Mouse (Mus musculus) ES-Bruce4 (cell line): ENCODE data around the gene Ankrd52. TPM values are rescaled to one million over a fixed set of nuclear protein-coding genes. Genes with fewer than 3 reads are reported as not detected.

Source experiments
- H3K27ac ChIP-seq: 2 replicates; pipeline ENCODE4 v1.5.1; 2012; ENCODE audit warnings: low read length, inconsistent platforms; ENCODE audit not compliant: insufficient read depth
- H3K27me3 ChIP-seq: 2 replicates; pipeline ENCODE4 v1.6.1; 2012; ENCODE audit warnings: mild to moderate bottlenecking, low read length, inconsistent platforms; ENCODE audit not compliant: control insufficient read depth, poor library complexity, insufficient read depth, severe bottlenecking
- H3K36me3 ChIP-seq: 2 replicates; pipeline ENCODE4 v1.6.1; 2012; ENCODE audit warnings: inconsistent platforms, mild to moderate bottlenecking, low read length, moderate library complexity; ENCODE audit not compliant: control insufficient read depth, poor library complexity, insufficient read depth, severe bottlenecking
- H3K4me1 ChIP-seq: one replicate; pipeline ENCODE4 v1.8.1; 2011; ENCODE audit warnings: low read length; ENCODE audit not compliant: control insufficient read depth, insufficient read depth
- H3K4me3 ChIP-seq: 2 replicates; pipeline ENCODE4 v1.5.1; 2011; ENCODE audit warnings: low read depth, mild to moderate bottlenecking, low read length
- H3K9ac ChIP-seq: 2 replicates; pipeline ENCODE4 v1.6.1; 2012; ENCODE audit warnings: low read depth, mild to moderate bottlenecking, inconsistent platforms; ENCODE audit not compliant: poor library complexity, severe bottlenecking
- H3K9me3 ChIP-seq: replicated peaks from 2 replicates; pipeline ENCODE4 v1.6.1; 2012; ENCODE audit warnings: mild to moderate bottlenecking, low read length, inconsistent platforms; ENCODE audit not compliant: control insufficient read depth, poor library complexity, insufficient read depth, severe bottlenecking
- CTCF ChIP-seq: IDR thresholded peaks from one replicate; pipeline ENCODE4 v1.8.1; 2011; ENCODE audit warnings: low read depth, low read length
- EP300 ChIP-seq: IDR thresholded peaks from 2 replicates; pipeline ENCODE4 v1.6.1; 2011; ENCODE audit warnings: low read depth, low read length; ENCODE audit not compliant: insufficient read depth
- POLR2A ChIP-seq: IDR thresholded peaks from one replicate; pipeline ENCODE4 v1.8.1; 2011; ENCODE audit warnings: low read length; ENCODE audit not compliant: insufficient read depth
- polyA plus RNA-seq: library from polyadenylated mRNA; stranded (reverse); fragments of >200 nt; gene quantifications from 2 replicates; pipeline ENCODE4 v1.2.4, GENCODE M21; 2011; ENCODE audit warnings: low read depth; ENCODE audit not compliant: missing spikeins, insufficient read depth, insufficient read length

The Ankrd52 gene
- polyA plus RNA-seq, 1 experiment, result 29.0 TPM

DNA sequence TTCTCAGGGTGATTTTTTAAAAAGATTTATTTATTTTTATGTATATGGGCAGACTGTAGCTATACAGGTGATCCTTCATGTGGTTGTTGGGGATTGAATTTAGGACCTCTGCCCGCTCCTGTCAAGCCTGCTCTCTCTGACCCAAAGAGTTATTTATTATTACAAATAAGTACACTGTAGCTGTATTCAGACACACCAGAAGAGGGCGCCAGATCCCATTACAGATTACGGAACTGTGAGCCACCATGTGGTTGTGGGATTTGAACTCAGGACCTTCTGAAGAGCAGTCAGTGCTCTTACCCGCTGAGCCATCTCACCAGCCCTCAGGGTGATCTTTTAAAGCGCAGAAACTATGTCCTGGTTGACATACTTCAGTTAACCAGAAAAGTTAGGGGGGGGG lies 4.8 kb upstream of the Ankrd52 start:
- H3K27me3 ChIP-seq, result no peaks in the 10 kb centered on the region

DNA sequence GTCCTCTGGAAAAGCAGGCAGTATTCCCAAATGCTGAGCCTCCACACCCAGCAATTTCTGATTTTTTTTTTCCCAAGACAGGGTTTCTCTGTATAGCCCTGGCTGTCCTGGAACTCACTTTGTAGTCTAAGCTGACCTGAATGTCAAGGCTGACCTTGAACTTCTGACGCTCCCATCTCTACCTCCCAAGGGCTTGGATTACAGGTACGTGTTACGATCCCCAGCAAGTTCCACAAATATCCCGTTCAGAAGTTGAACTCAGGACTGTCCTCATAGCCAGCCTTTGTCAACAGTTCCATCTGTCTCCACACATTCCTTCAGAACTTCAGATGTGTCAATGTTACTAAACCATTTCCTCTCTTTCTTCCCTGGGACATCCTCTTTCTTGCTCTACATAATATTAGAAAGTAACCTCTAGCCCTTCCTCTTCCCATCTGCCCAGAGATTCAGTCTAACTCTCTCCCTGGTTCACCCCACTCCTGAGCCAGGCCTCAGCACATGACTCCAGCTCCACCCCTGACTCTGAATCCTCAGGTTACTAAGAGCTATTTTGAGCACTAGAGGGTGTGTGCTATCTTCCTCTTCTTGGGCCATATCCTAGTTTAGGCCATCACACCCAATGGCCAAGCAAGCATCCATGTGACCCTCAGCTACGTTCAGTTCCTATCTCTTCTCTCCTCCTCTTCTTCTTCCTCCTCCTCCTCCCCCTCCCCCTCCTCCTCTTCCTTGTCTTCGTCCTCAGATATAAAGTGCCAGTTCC lies 3.7 kb upstream of the Ankrd52 start:
- no peaks in the 10 kb centered on the region for H3K36me3 ChIP-seq
- H3K9me3 ChIP-seq, result no peaks in the 10 kb centered on the region
- H3K4me3 ChIP-seq, result no peak overlapping the region
- H3K9ac ChIP-seq, result no peak overlapping the region
- H3K27me3 ChIP-seq, result no peaks in the 10 kb centered on the region
- TF ChIP-seq CTCF, result no peak
- peak overlapping the region; percentile 78 for H3K27ac ChIP-seq
- H3K4me1 ChIP-seq, result no peaks in the 10 kb centered on the region

More for the DNA sequence above, 4.8 kb upstream of the Ankrd52 start:
- no peaks in the 10 kb centered on the region for H3K36me3 ChIP-seq
- no peaks in the 10 kb centered on the region for H3K9me3 ChIP-seq
- no peak overlapping the region for H3K9ac ChIP-seq
- no peak overlapping the region for H3K4me3 ChIP-seq
- no peak for TF ChIP-seq CTCF
- no peak for TF ChIP-seq POLR2A
- TF ChIP-seq EP300, result no peak
- no peak overlapping the region for H3K27ac ChIP-seq
- H3K4me1 ChIP-seq, result no peaks in the 10 kb centered on the region

DNA sequence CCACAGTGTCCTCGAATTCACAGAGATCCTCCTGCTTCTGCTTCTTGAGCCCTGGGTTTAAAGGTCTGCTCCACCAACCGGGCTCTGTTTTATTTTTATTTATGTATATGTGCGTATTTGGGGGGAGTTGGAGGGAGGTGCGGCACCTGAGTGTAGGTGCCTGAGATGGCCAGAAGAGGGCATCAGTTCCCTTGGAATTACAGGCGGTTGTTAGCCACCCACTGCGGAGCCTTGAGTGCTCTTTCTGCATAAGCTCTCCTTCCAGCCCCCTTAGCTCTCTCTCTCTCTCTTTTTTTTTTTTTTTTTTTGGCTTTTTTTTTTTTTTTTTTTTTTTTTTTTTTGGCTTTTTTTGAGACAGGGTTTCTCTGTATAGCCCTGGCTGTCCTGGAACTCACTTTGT lies 2.5 kb upstream of the Ankrd52 start:
- Histone ChIP-seq H3K36me3 (peaks cover under 1% of the 10 kb centered on the region; the same call in 1 of the 2 replicates), H3K9ac (no peak overlapping the region), H3K4me1 (no peaks in the 10 kb centered on the region), H3K4me3 (no peak overlapping the region), H3K27ac (no peak overlapping the region), H3K9me3 (no peaks in the 10 kb centered on the region), H3K27me3 (no peaks in the 10 kb centered on the region)
- 0 out of 2 replicates have a peak, but pooled peaks have one; percentile 60 for TF ChIP-seq EP300
- peak; percentile 83 for TF ChIP-seq CTCF
- TF ChIP-seq POLR2A, result no peak

DNA sequence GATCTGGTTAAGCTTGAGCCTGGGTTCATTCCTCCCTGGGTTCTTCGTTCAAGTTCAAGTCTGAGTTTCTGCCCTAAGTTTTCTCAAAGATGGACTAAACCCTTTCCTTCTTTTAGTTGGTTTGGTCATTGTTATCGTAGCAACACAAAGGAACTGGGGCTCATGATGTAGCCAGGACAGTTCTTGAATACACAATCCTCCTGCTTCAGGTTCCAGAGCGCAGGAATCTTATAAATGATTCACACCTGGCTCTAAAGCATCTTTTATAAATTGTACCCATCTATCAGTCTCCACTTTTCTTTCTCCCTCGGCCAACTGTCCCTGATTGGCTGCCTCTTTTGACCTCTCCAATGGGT lies 838 bp upstream of the Ankrd52 start:
- Histone ChIP-seq H3K27me3 (no peaks in the 10 kb centered on the region), H3K4me1 (no peaks in the 10 kb centered on the region), H3K4me3 (peak overlapping the region; percentile 81), H3K9ac (peak overlapping the region; percentile 99; the same call in 1 of the 2 replicates), H3K9me3 (no peaks in the 10 kb centered on the region), H3K36me3 (peaks cover 4% of the 10 kb centered on the region; the same call in 1 of the 2 replicates), H3K27ac (peak overlapping the region; percentile 27)
- TF ChIP-seq EP300, result no peak
- no peak for TF ChIP-seq POLR2A
- TF ChIP-seq CTCF, result no peak

- Histone ChIP-seq H3K4me1 (no peaks in the 10 kb centered on the region), H3K4me3 (peak overlapping the region; percentile 99), H3K9ac (peak overlapping the region; percentile 99), H3K9me3 (no peaks in the 10 kb centered on the region), H3K27ac (no peak overlapping the region), H3K36me3 (peaks cover 15% of the 10 kb centered on the region), H3K27me3 (no peaks in the 10 kb centered on the region)
- TF ChIP-seq CTCF, result peak; percentile 23
- no peak for TF ChIP-seq POLR2A
- TF ChIP-seq EP300, result no peak
Measured at GRCm38 (mm10) chr10:128377222-128377939, 466 bp downstream of the Ankrd52 start.

- Histone ChIP-seq H3K36me3 (peaks cover 19% of the 10 kb centered on the region), H3K9ac (peak overlapping the region; percentile 99), H3K4me1 (no peaks in the 10 kb centered on the region), H3K27me3 (no peaks in the 10 kb centered on the region), H3K9me3 (no peaks in the 10 kb centered on the region), H3K27ac (no peak overlapping the region), H3K4me3 (peak overlapping the region; percentile 99)
- TF ChIP-seq EP300 (no peak), CTCF (no peak), POLR2A (no peak)
Measured at GRCm38 (mm10) chr10:128377940-128378448, 1.1 kb downstream of the Ankrd52 start.
